Mouse (Mus musculus) C2C12 (cell line): ENCODE measurements around the gene Clmp.

Source experiments
- CTCF ChIP-seq: IDR thresholded peaks from one replicate; pipeline ENCODE4 v1.5.1; 2011; ENCODE audit not compliant: control insufficient read depth, insufficient read depth, insufficient read length
- FOSL1 ChIP-seq: IDR thresholded peaks from one replicate; pipeline ENCODE4 v1.8.0; 2011; ENCODE audit warnings: mild to moderate bottlenecking, low read length; ENCODE audit not compliant: poor library complexity, insufficient read depth, severe bottlenecking
- MAX ChIP-seq: IDR thresholded peaks from one replicate; pipeline ENCODE4 v1.6.1; 2011; ENCODE audit warnings: mild to moderate bottlenecking, control low read depth
- MYOD1 ChIP-seq: IDR thresholded peaks from one replicate; pipeline ENCODE4 v1.6.1; 2011; ENCODE audit warnings: low read depth; ENCODE audit not compliant: control insufficient read depth, insufficient read length
- USF1 ChIP-seq: IDR thresholded peaks from one replicate; pipeline ENCODE4 v1.6.1; 2011; ENCODE audit warnings: low read depth, mild to moderate bottlenecking, control low read depth, moderate library complexity

DNA sequence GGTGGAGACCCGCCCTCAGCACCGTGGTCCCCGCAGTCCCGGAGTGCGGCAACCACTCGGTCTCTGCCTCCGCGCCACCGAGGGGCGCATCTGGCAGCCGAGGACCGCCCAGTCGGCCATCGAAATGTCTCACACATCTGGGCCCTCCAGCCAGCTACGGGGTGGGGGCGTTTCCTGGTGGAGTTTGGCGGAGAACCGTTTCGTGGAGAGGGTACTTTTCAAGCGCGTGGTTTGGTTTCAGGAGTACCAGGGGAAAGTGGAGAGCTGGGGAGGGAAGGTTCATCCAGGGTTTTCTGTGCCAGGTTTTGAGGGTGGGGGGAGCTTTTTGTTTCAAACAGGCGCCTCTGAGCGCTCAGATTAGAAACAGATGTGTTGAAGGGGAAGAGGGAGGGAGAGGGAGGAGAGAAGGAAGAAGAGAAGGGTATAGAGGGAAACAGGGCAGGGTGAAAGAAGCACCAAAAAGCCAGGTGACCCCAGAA is 698 bp downstream of the Clmp start:
- TF ChIP-seq USF1 (no peak), CTCF (no peak), FOSL1 (no peak), MAX (no peak), MYOD1 (no peak)
